Mouse (Mus musculus) MEL (cell line): ENCODE measurements around the gene Ano3.

Experiments
- GABPA ChIP-seq: IDR thresholded peaks from 2 replicates; pipeline ENCODE4 v1.6.1; 2012; ENCODE audit warnings: low read depth, mild to moderate bottlenecking, inconsistent platforms, low read length, improper control_type of control experiment, moderate library complexity
- SMC3 ChIP-seq: IDR thresholded peaks from 2 replicates; pipeline ENCODE4 v1.6.1; 2011; ENCODE audit warnings: low read depth, low read length, improper control_type of control experiment
- ZNF384 ChIP-seq: IDR thresholded peaks from 2 replicates; pipeline ENCODE4 v1.6.1; 2012; ENCODE audit warnings: low read depth, mild to moderate bottlenecking, inconsistent platforms, low read length, improper control_type of control experiment

- TF ChIP-seq ZNF384 (no peak), GABPA (no peak), SMC3 (no peak)
Measured at GRCm38 (mm10) chr2:110721290-110721753, 229.4 kb downstream of the Ano3 start, which contains the start of gene Muc15.
